Mouse (Mus musculus) embryonic facial prominence, embryonic 15.5 days (tissue): ENCODE measurements at regions not wholly inside any gene's neighbourhood (a gene's known extent, or its start where the extent isn't known, plus 50 kb on each side); places are given as distances from the start of the nearest gene placed in this dataset.

Source experiments
- ATAC-seq: fragments of 200-750 bp; cut with Nextera tagmentation; 2 replicates; pipeline ENCODE4 v1.8.0; 2017; ENCODE audit warnings: low read depth, moderate TSS enrichment; ENCODE audit not compliant: insufficient number of reproducible peaks, low FRiP score, low TSS enrichment
- H3K27ac ChIP-seq: fragments of 300-500 bp; sonication (generic); replicated peaks from 2 replicates; pipeline ENCODE4 v1.5.1; 2015; ENCODE audit warnings: mild to moderate bottlenecking, inconsistent platforms
- H3K27me3 ChIP-seq: fragments of 300-500 bp; sonication (generic); 2 replicates; pipeline ENCODE4 v1.6.1; 2015; ENCODE audit warnings: inconsistent platforms
- H3K36me3 ChIP-seq: fragments of 300-500 bp; sonication (generic); 2 replicates; pipeline ENCODE4 v1.6.1; 2015; ENCODE audit warnings: mild to moderate bottlenecking, inconsistent platforms
- H3K4me1 ChIP-seq: fragments of 300-500 bp; sonication (generic); 2 replicates; pipeline ENCODE4 v1.6.1; 2015; ENCODE audit warnings: inconsistent platforms
- H3K4me2 ChIP-seq: fragments of 300-500 bp; sonication (generic); replicated peaks from 2 replicates; pipeline ENCODE4 v1.6.1; 2015; ENCODE audit warnings: mild to moderate bottlenecking, inconsistent platforms
- H3K4me3 ChIP-seq: fragments of 300-500 bp; sonication (generic); replicated peaks from 2 replicates; pipeline ENCODE4 v1.5.1; 2015; ENCODE audit warnings: mild to moderate bottlenecking, inconsistent platforms
- H3K9ac ChIP-seq: fragments of 300-500 bp; sonication (generic); 2 replicates; pipeline ENCODE4 v1.6.1; 2015; ENCODE audit warnings: inconsistent platforms
- H3K9me3 ChIP-seq: fragments of 300-500 bp; sonication (generic); replicated peaks from 2 replicates; pipeline ENCODE4 v1.6.1; 2016; ENCODE audit warnings: inconsistent platforms
- WGBS: fragments of 180-500 bp; shearing (Covaris S2); methylation state at CpG from one replicate; pipeline ENCODE4 v1.1.7; 2015; 5-methylcytosine and 5-hydroxymethylcytosine counted together

- no peaks in the 10 kb centered on the region for H3K9me3 ChIP-seq
These were observed 370.8 kb downstream of the Nkx6-1 start for GRCm38 (mm10) chr5:101294031-101294430.

GRCm38 (mm10) chr5:101288358-101288757 is 376.4 kb downstream of the Nkx6-1 start:
- no peaks in the 10 kb centered on the region for H3K9me3 ChIP-seq
- no peak overlapping the region for H3K27ac ChIP-seq
- H3K9ac ChIP-seq: no peak overlapping the region
- H3K27me3 ChIP-seq: no peaks in the 10 kb centered on the region
- no peak overlapping the region for H3K4me2 ChIP-seq
- H3K4me3 ChIP-seq: no peak overlapping the region
- no peaks in the 10 kb centered on the region for H3K36me3 ChIP-seq
- H3K4me1 ChIP-seq: no peaks in the 10 kb centered on the region
- ATAC-seq: no peak
- 62% methylated on average over 6 of the region's 6 CpGs for WGBS

More at GRCm38 (mm10) chr5:101294031-101294430, 370.8 kb downstream of the Nkx6-1 start:
- 49% methylated on average over 3 of the region's 3 CpGs for WGBS
- Histone ChIP-seq H3K4me1 (peaks cover 3% of the 10 kb centered on the region; the same call in 1 of the 2 replicates), H3K9ac (no peak overlapping the region), H3K27ac (no peak overlapping the region), H3K4me3 (no peak overlapping the region), H3K27me3 (no peaks in the 10 kb centered on the region), H3K4me2 (no peak overlapping the region), H3K36me3 (no peaks in the 10 kb centered on the region)
- no peak for ATAC-seq

- H3K4me1 ChIP-seq: no peaks in the 10 kb centered on the region
- 45% methylated on average over 7 of the region's 7 CpGs for WGBS
- H3K4me3 ChIP-seq: no peak overlapping the region
- H3K9ac ChIP-seq: no peak overlapping the region
- ATAC-seq: no peak
- no peaks in the 10 kb centered on the region for H3K27me3 ChIP-seq
- no peak overlapping the region for H3K27ac ChIP-seq
- H3K36me3 ChIP-seq: no peaks in the 10 kb centered on the region
- H3K9me3 ChIP-seq: no peaks in the 10 kb centered on the region
- no peak overlapping the region for H3K4me2 ChIP-seq
These were observed 378.9 kb downstream of the Nkx6-1 start for GRCm38 (mm10) chr5:101285941-101286340.

- Histone ChIP-seq H3K4me1 (no peaks in the 10 kb centered on the region), H3K9ac (no peak overlapping the region), H3K4me3 (no peak overlapping the region), H3K27ac (no peak overlapping the region), H3K9me3 (no peaks in the 10 kb centered on the region), H3K27me3 (no peaks in the 10 kb centered on the region), H3K36me3 (no peaks in the 10 kb centered on the region), H3K4me2 (no peak overlapping the region)
- ATAC-seq: no peak
- WGBS: 83% methylated on average over 3 of the region's 3 CpGs
These were observed 405.0 kb downstream of the Gpat3 start for GRCm38 (mm10) chr5:101250474-101250873.

- 77% methylated on average over 2 of the region's 2 CpGs for WGBS
- Histone ChIP-seq H3K9me3 (no peaks in the 10 kb centered on the region), H3K36me3 (no peaks in the 10 kb centered on the region), H3K4me3 (no peak overlapping the region), H3K27ac (no peak overlapping the region), H3K4me1 (no peaks in the 10 kb centered on the region), H3K9ac (no peak overlapping the region), H3K4me2 (no peak overlapping the region), H3K27me3 (no peaks in the 10 kb centered on the region)
- no peak for ATAC-seq
These were observed 397.1 kb downstream of the Gpat3 start for GRCm38 (mm10) chr5:101242651-101243050.

GRCm38 (mm10) chr5:101239298-101240118 is 394.0 kb downstream of the Gpat3 start:
- Histone ChIP-seq H3K4me2 (peak overlapping the region; percentile 32; the same call in 1 of the 2 replicates), H3K9ac (no peak overlapping the region), H3K4me1 (no peaks in the 10 kb centered on the region), H3K4me3 (peak overlapping the region; percentile 18; the same call in 1 of the 2 replicates), H3K27ac (no peak overlapping the region), H3K9me3 (no peaks in the 10 kb centered on the region), H3K36me3 (no peaks in the 10 kb centered on the region), H3K27me3 (no peaks in the 10 kb centered on the region)
- ATAC-seq: no peak
- 55% methylated on average over 16 of the region's 16 CpGs for WGBS

- no peak overlapping the region for H3K27ac ChIP-seq
- no peak for ATAC-seq
These were observed 390.7 kb downstream of the Gpat3 start for GRCm38 (mm10) chr5:101236163-101236693.

GRCm38 (mm10) chr5:101222390-101222789 is 376.9 kb downstream of the Gpat3 start:
- ATAC-seq: no peak
- H3K36me3 ChIP-seq: no peaks in the 10 kb centered on the region
- H3K4me3 ChIP-seq: no peak overlapping the region
- H3K27me3 ChIP-seq: no peaks in the 10 kb centered on the region
- no peaks in the 10 kb centered on the region for H3K9me3 ChIP-seq
- H3K4me1 ChIP-seq: no peaks in the 10 kb centered on the region
- H3K9ac ChIP-seq: no peak overlapping the region
- no peak overlapping the region for H3K4me2 ChIP-seq
- 82% methylated on average over 10 of the region's 10 CpGs for WGBS
- H3K27ac ChIP-seq: no peak overlapping the region

More at GRCm38 (mm10) chr5:101236163-101236693, 390.7 kb downstream of the Gpat3 start:
- no peak overlapping the region for H3K9ac ChIP-seq
- H3K27me3 ChIP-seq: no peaks in the 10 kb centered on the region
- no peaks in the 10 kb centered on the region for H3K4me1 ChIP-seq
- WGBS: 68% methylated on average over 9 of the region's 9 CpGs
- H3K4me2 ChIP-seq: no peak overlapping the region
- H3K4me3 ChIP-seq: no peak overlapping the region
- no peaks in the 10 kb centered on the region for H3K36me3 ChIP-seq
- H3K9me3 ChIP-seq: no peaks in the 10 kb centered on the region

- 90% methylated on average over 3 of the region's 3 CpGs for WGBS
- H3K4me1 ChIP-seq: no peaks in the 10 kb centered on the region
These were observed 372.6 kb downstream of the Gpat3 start for GRCm38 (mm10) chr5:101218082-101218481.

GRCm38 (mm10) chr5:101216837-101217571 is 371.5 kb downstream of the Gpat3 start:
- ATAC-seq: no peak
- H3K36me3 ChIP-seq: no peaks in the 10 kb centered on the region
- no peak overlapping the region for H3K4me2 ChIP-seq
- H3K4me3 ChIP-seq: no peak overlapping the region
- no peaks in the 10 kb centered on the region for H3K9me3 ChIP-seq
- no peak overlapping the region for H3K9ac ChIP-seq
- no peak overlapping the region for H3K27ac ChIP-seq
- 64% methylated on average over 10 of the region's 10 CpGs for WGBS
- H3K4me1 ChIP-seq: no peaks in the 10 kb centered on the region
- H3K27me3 ChIP-seq: no peaks in the 10 kb centered on the region

More at GRCm38 (mm10) chr5:101218082-101218481, 372.6 kb downstream of the Gpat3 start:
- Histone ChIP-seq H3K4me2 (no peak overlapping the region), H3K4me3 (no peak overlapping the region), H3K27ac (no peak overlapping the region), H3K9me3 (no peaks in the 10 kb centered on the region), H3K36me3 (no peaks in the 10 kb centered on the region), H3K9ac (no peak overlapping the region), H3K27me3 (no peaks in the 10 kb centered on the region)
- ATAC-seq: no peak

GRCm38 (mm10) chr5:101211974-101212373 is 366.5 kb downstream of the Gpat3 start:
- no peak overlapping the region for H3K27ac ChIP-seq
- no peaks in the 10 kb centered on the region for H3K4me1 ChIP-seq
- H3K4me3 ChIP-seq: no peak overlapping the region
- H3K27me3 ChIP-seq: no peaks in the 10 kb centered on the region
- H3K9me3 ChIP-seq: no peaks in the 10 kb centered on the region
- no peak overlapping the region for H3K4me2 ChIP-seq
- no peak for ATAC-seq
- WGBS: 84% methylated on average over 4 of the region's 4 CpGs
- no peaks in the 10 kb centered on the region for H3K36me3 ChIP-seq
- no peak overlapping the region for H3K9ac ChIP-seq
